Mouse (Mus musculus) testis, postnatal 10 days (tissue): ENCODE measurements around the gene Snx21.

ENCODE experiments used
- DNase-seq: peaks from one replicate; pipeline ENCODE4 v3.0.0; 2021; ENCODE audit warnings: low spot score

The Snx21 gene

GRCm38 (mm10) chr2:164785481-164786387 lies at the start of gene Snx21:
TSS of gene Snx21 (plus strand) at chr2:164785823.
- peak; percentile 92 for DNase-seq

GRCm38 (mm10) chr2:164737377-164738090 lies 48.1 kb upstream of the Snx21 start:
- DNase-seq, result no peak

DNA sequence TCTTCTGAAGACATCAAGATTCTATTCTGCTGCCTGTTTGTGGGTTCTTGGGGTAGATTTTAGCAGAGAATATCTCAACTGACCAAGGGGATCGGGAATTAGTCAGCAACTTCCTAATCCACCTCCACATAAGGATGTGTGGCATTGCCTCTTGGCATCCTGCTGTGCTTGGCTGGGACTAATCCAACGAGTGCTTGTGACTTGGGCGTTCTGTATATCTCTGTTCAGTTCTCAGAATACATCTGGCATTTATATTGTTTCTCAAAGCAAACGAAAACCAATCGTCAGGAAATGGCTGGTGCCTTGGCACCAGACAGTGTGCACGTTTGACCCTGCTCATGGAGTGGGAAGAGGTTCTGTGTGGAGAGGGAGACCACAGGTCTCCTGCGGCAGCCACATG lies 45.7 kb upstream of the Snx21 start:
- DNase-seq, result no peak

DNA sequence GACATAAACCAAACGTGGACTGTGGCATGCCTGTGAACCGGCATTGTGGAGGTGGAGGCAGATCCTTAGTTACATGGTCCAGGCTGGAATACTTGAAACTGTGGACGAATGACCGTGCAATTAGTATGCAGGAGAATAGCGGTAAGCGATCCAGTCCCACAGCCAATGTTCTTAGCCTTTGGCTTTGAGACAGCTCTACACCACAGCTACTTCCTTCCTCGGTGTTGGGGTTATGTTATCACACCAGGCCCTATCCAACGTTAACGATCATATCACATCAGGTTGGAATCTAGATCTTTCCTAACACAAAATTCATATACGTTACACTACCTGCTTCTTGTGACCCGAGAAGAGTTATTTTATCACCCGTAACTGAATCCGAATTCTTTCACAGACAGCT lies 40.6 kb upstream of the Snx21 start:
- DNase-seq, result no peak

GRCm38 (mm10) chr2:164745843-164746479 lies 39.7 kb upstream of the Snx21 start, which contains the start of the genes Wfdc3 and Dnttip1:
TSS of gene Wfdc3 (minus strand) at chr2:164745931.
TSS of gene Dnttip1 (plus strand) at chr2:164745983.
- peak; percentile 98 for DNase-seq

- DNase-seq, result no peak
These were observed 38.9 kb upstream of the Snx21 start for GRCm38 (mm10) chr2:164746693-164747092.

GRCm38 (mm10) chr2:164748191-164748590 lies 37.4 kb upstream of the Snx21 start:
- no peak for DNase-seq

DNA sequence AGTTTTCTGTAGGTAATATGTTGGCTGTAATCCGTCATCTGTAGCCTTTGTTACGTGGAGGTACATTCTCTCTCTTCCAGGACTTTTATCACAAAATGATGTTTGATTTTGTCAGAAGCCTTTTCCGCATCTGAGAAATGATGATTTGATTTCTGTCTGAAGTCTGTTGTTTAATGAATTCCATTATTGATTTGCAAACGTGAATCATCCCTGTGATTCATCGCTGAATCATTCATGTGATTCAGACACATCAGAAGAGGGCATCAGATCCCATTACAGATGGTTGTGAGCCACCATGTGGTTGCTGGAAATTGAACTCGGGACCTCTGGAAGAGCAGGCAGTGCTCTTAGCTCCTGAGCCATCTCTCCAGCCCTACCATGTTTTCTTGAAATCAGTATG lies 36.6 kb upstream of the Snx21 start:
- DNase-seq, result no peak

DNA sequence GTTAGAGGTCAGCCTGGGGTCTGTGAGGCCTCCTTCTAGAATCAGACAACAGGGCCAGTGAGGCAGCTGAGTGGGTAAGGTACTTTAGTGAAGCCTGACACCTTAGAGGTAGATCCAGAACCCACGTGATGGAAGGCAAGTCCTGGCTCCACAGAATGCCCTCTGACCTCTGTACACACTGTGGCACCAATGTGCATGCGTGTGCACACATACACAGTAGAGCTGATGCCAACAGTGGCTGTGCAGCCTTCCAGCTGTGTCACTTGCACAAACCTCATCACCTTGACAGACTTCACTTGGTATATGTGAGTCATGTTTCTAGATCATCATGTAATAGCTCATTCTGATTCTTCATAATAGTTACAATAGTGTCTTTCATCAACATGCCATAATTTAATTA lies 33.2 kb upstream of the Snx21 start:
- DNase-seq, result no peak

GRCm38 (mm10) chr2:164754105-164754504 lies 31.5 kb upstream of the Snx21 start:
- DNase-seq, result no peak

DNA sequence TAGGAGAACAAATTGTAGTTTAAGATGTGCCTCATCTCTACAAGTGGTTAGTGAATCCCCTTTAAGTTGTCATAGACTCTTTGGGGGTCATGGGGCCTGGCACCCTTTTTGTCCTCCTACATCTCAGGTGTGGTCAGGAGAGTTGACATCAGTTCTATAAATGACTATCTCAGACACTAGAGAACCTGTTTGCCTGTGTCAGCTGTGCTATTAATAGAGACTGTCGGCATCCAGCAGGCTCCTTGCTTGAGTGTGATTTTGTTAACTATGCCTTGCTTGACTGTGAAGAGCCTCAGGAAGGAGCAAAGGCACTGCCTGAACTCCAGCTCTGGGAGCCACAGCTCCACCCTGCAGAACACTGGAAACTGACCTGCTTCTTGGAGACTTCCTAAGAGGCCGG lies 30.8 kb upstream of the Snx21 start:
- DNase-seq, result no peak

GRCm38 (mm10) chr2:164757841-164758240 lies 27.8 kb upstream of the Snx21 start:
- DNase-seq, result no peak

- no peak for DNase-seq
These were observed 26.9 kb upstream of the Snx21 start for GRCm38 (mm10) chr2:164758692-164759091.

DNA sequence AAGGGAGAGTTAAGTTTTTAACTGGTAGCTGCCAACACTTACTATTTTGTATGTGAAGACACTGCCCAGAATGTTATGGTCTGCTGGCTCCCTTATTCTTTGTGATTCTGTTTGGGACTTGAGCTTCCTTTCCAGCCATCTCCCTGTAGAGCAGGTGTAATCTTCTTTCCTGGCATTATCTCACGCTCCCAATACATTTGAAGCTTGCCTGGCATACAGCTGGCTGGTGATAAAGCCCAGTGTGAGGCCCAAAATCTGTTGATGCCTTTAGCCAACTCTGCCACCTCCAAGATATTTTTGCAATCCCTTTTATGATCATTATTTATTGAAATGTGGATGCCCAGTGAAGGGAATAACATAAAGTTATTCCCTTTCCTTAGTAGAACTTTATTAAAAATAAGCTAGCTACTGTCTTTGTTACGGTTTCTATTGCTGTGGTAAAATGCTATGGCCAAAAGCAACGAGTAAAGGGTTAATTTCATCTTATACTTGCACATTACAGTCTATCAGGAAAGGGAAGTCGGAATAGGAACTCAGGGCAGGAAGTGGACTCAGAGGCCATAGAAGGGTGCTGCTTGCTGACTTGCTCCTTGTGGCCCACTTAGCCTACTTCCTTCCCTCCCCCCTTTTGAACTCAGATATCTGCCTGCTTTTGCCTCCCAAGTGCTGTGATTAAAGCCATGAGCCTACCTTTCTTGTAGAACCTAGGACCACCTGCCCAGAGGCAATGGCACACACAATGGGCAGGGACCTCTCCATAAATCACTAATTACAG lies 25.4 kb upstream of the Snx21 start:
- DNase-seq, result no peak

GRCm38 (mm10) chr2:164761502-164761901 lies 24.1 kb upstream of the Snx21 start:
- no peak for DNase-seq

GRCm38 (mm10) chr2:164761971-164762370 lies 23.7 kb upstream of the Snx21 start:
- no peak for DNase-seq

DNA sequence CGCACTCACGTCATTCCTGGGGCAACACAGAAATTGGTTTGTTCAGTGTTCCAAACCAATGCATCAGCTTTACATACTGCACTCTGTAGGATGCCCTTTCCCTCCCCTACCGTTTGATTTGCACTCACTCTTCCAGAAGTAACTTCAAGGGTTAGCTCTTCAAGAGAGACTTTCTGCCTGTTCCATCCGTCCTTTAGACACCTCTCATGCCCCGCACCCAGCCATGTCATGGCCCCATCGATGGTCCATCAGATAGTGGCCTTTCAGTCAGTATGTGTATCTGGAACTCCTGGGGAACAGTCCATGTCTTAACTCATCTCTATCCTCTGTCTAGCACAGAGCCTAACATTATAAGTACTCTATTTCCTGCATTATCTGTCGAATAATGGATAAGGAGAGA lies 23.0 kb upstream of the Snx21 start:
- DNase-seq, result no peak

- no peak for DNase-seq
These were observed 19.8 kb upstream of the Snx21 start for GRCm38 (mm10) chr2:164765841-164766240.

DNA sequence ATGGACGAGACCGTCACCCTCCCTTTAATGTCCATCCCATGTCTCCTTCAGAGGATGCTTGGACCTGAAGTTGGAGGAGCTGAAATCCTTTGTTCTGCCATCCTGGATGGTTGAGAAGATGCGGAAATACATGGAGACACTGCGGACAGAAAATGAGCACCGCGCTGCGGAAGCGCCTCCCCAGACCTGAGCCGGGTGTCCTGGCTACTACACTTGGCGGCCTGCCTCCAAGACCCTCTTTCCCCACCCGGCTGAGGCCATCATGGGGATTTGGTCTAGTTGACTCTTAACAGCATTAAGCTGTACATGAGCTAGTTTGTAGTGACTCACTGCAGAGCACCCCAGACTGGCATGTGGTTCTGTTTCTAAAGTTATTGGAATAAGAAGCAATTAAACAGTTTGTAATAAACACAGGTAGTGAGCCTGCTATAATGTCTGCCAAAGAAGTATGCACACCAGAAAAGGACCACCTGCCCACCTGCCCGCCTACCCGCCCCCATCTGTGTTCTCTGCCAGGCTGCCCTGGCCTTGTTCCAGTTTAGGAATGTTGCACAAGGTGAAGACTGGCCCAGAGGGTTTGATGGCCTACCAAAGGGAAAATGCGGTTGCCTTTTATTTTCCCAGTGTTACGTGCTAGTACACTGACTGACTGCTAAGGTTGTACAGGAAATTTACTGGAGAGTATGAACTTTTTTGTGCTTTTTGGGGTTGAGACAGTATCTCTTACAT lies 17.6 kb upstream of the Snx21 start:
- peak; percentile 49 for DNase-seq

DNA sequence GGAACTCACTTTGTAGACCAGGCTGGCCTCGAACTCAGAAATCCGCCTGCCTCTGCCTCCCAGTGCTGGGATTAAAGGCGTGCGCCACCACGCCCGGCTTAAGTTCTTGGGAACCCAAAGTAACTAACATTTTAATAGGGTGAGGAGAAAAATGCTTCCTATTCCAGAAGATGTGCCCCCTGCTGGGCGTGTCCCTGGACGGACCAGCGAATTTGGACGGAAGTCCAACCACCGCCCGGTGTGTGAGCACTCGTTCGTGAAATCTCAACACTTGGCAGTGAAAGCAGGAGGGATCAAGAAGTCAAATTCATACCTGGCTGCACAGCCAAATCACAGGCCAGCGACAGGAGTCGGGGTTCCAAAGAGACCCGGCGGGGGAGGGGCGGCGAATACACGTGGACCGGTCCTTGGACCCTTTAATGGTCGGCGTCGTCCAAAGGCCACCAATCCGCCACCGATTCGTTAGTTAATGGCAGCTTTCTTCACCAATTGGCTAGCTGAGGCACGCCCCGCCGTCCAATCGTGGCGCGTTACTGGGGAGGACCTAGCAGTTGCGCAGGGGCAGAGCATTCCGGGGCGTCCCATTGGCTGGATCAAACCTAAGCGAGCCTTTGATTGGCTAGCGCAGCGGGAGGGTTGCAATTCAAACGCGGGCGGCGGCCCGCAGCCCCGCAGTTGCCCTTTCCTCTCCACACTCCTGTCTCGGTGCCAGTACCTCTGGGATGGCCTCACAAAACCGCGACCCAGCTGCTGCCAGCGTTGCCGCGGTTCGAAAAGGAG lies 16.2 kb upstream of the Snx21 start, which contains the start of gene Ube2c:
Ube2c (plus strand) TSS at position 641 of the 780 bp plus-strand sequence.
- peak; percentile 96 for DNase-seq
